Mouse (Mus musculus): ENCODE data around the gene Pcdh15.

GRCm38 (mm10) chr10:73826354-73826753 is 727.2 kb downstream of the Pcdh15 start:
- no peak for TF ChIP-seq CTCF (IDR thresholded peaks at IDR 0.05; ENCODE audit: low read depth)
- TF ChIP-seq EP300 (optimal IDR thresholded peaks at IDR 0.05): no peak
